Mouse (Mus musculus) layer of hippocampus, adult 18-20 months (tissue): Measurements from ENCODE around the gene Ccdc65. TPM values are rescaled to one million over a fixed set of nuclear protein-coding genes. Genes with fewer than 3 reads are reported as not detected.
"Not testable (repeated sequence)": the region's sequence is repeated elsewhere in the genome, so short reads cannot be mapped to it uniquely, and the experiment has no call there.

Source experiments
- DNase-seq, 2 experiments: peaks; one replicate each; pipeline ENCODE4 v3.0.0; 2022; ENCODE audit warnings: low spot score in 2 of 2
- total RNA-seq, 2 experiments: library from RNA; stranded (reverse); gene quantifications; 2 replicates each; pipeline ENCODE4 v1.2.3; 2021

Gene Ccdc65
- total RNA-seq, 2 experiments from 2014 or later, result 7.4 to 9.7 TPM

GRCm38 (mm10) chr15:98733976-98734566 lies 26.1 kb downstream of the Ccdc65 start:
- no peak for DNase-seq

- DNase-seq, result no peak
Observed at GRCm38 (mm10) chr15:98736521-98736920, 28.5 kb downstream of the Ccdc65 start.

- DNase-seq, result peak in 1 of 2 experiments; percentile 59
Observed at GRCm38 (mm10) chr15:98737881-98738280, 29.9 kb downstream of the Ccdc65 start.

- DNase-seq, result no peak
Observed at GRCm38 (mm10) chr15:98738796-98739195, 30.8 kb downstream of the Ccdc65 start.

- no peak for DNase-seq
Observed at GRCm38 (mm10) chr15:98740219-98740618, 32.2 kb downstream of the Ccdc65 start.

- DNase-seq, result no peak
Observed at GRCm38 (mm10) chr15:98742766-98743428, 34.9 kb downstream of the Ccdc65 start.

GRCm38 (mm10) chr15:98743863-98744262 lies 35.9 kb downstream of the Ccdc65 start:
- DNase-seq, result not testable (repeated sequence)

GRCm38 (mm10) chr15:98746344-98746965 lies 38.4 kb downstream of the Ccdc65 start:
- peak in 1 of 2 experiments; percentile 44 for DNase-seq

- DNase-seq, result no peak
Observed at GRCm38 (mm10) chr15:98747296-98747695, 39.3 kb downstream of the Ccdc65 start.

GRCm38 (mm10) chr15:98749093-98749492 lies 41.1 kb downstream of the Ccdc65 start:
- no peak for DNase-seq

GRCm38 (mm10) chr15:98753021-98753423 lies 45.0 kb downstream of the Ccdc65 start:
- DNase-seq, result peak in 1 of 2 experiments; percentile 45

GRCm38 (mm10) chr15:98754125-98754524 lies 46.1 kb downstream of the Ccdc65 start:
- DNase-seq, result no peak

GRCm38 (mm10) chr15:98762201-98762621 lies 54.2 kb downstream of the Ccdc65 start:
- DNase-seq, result peak; percentile 73 to 82

GRCm38 (mm10) chr15:98762670-98763529 lies 54.9 kb downstream of the Ccdc65 start, which contains the start of gene Arf3:
Gene Arf3, minus strand, starts transcription at chr15:98763214.
- DNase-seq, result peak; percentile 97

- no peak for DNase-seq
Observed at GRCm38 (mm10) chr15:98765929-98766328, 57.9 kb downstream of the Ccdc65 start.

GRCm38 (mm10) chr15:98768259-98768658 lies 60.3 kb downstream of the Ccdc65 start:
- DNase-seq, result no peak

GRCm38 (mm10) chr15:98771813-98772425 lies 63.9 kb downstream of the Ccdc65 start:
- DNase-seq, result no peak

GRCm38 (mm10) chr15:98772511-98773211 lies 64.7 kb downstream of the Ccdc65 start:
- no peak for DNase-seq
